Mouse (Mus musculus): ENCODE measurements around the gene Pak6.

Pak6 gene

GRCm38 (mm10) chr2:118662902-118663803, at the start of gene Pak6:
Pak6 (plus strand) TSS chr2:118663303.
- CTCF ChIA-PET: interaction anchor here (0.5 to 2.9 kb wide), 12 partner anchors 11 to 291 kb away, joined by 3 to 14 read pairs (median 7); no protein-coding TSS in a partner anchor
- POLR2A ChIA-PET: interaction anchor here (0.6 to 2.5 kb wide), 24 partner anchors 10 to 313 kb away, joined by 3 to 9 read pairs (median 3); partner anchors contain the start of genes Eif2ak4 (in 1 of the 4) and Srp14 (in 1 of the 4)

GRCm38 (mm10) chr2:118618013-118618412, 45.1 kb upstream of the Pak6 start:
- POLR2A ChIA-PET: interaction anchor here in 2 of 4 experiments (0.6 to 1.6 kb wide), 3 partner anchors 11 to 1316 kb away, joined by 3 to 4 read pairs (median 3); no protein-coding TSS in a partner anchor
- CTCF ChIA-PET: interaction anchor here in 1 of 4 experiments (4.6 kb wide), 1 partner anchor 131 kb away, joined by 22 read pairs; no protein-coding TSS in a partner anchor

- POLR2A ChIA-PET: interaction anchor here in 2 of 4 experiments (0.8 to 3.2 kb wide), 10 partner anchors 8 to 133 kb away, joined by 3 to 19 read pairs (median 4); partner anchors contain the start of genes Bub1b (in 1 of the 2) and Pak6 (in 1 of the 2)
- CTCF ChIA-PET: interaction anchor here in 3 of 4 experiments (1.0 to 4.6 kb wide), 7 partner anchors 18 to 133 kb away, joined by 3 to 22 read pairs (median 6); no protein-coding TSS in a partner anchor
Observed at GRCm38 (mm10) chr2:118620101-118620500, 43.0 kb upstream of the Pak6 start.

DNA sequence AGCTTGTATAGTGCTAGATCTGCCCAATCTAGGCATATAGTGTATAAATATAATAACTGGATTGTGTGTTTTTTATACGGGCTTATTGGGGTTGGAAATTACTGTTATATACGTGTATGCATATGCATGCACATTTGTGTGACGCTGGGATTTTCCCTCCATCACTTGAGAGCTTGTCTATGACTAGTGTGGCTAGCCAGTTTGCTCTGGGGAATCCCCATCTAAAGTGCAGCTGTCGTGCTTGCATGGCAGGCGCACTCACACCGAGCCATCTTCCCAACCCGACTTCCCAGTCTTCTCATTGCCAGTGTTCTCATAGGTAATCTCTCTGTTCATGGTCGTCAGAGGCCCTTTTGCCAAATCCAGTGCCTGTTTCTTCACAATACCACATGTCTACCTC, 42.5 kb upstream of the Pak6 start:
- ChIA-PET CTCF (interaction anchor here in 3 of 4 experiments (0.5 to 4.6 kb wide), 8 partner anchors 17 to 134 kb away, joined by 3 to 22 read pairs (median 5); no protein-coding TSS in a partner anchor), POLR2A (interaction anchor here in 2 of 4 experiments (0.8 to 3.2 kb wide), 9 partner anchors 8 to 134 kb away, joined by 3 to 19 read pairs (median 5); partner anchors contain the start of genes Bub1b (in 1 of the 2) and Pak6 (in 1 of the 2))

DNA sequence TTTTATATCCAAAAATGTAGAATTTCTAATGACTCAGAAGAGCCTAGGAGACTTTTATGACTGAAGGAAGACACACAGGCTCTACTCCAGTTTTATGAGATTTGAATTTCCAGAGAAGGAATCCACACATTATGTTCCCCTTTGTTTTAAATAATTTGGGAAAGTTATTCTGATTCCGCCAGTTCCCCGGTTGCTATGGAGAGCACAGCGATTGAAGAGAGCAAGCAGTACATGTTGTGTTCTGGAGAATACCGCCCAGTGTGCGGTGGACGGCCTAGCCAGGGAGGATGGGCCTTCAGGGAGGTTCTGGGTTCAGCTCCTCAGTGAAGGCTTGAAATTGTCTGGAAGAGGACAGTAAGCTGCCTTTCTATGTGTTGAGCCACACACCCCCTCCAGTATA, 33.8 kb upstream of the Pak6 start:
- ChIA-PET CTCF (no interaction called here), POLR2A (interaction anchor here in 2 of 4 experiments (0.8 to 1.1 kb wide), 3 partner anchors 10 to 13 kb away, joined by 3 to 4 read pairs (median 4); no protein-coding TSS in a partner anchor)

DNA sequence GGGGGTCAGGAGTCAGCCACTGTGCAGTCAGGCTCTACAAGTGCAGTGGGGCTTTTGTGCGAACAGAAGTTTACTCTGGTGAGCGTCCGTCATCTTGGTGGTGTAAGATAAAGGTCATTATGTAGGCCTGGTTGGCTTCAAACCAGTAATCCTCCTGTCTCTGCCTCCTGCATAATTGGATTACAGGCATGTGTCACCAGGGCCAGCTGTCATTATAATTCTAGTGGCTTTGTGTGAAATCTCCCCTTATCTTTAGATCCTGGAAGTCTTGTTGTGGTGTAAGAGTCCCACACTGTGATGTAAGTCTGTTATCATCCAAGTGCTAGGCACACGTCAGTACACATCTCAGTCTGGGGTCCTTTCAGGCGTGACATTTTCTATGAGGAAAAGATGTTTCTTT, 29.7 kb upstream of the Pak6 start:
- ChIA-PET CTCF (no interaction called here), POLR2A (interaction anchor here in 1 of 4 experiments (0.6 to 1.0 kb wide), 2 partner anchors 18 to 145 kb away, joined by 3 read pairs; no protein-coding TSS in a partner anchor)

GRCm38 (mm10) chr2:118637258-118637657, 25.8 kb upstream of the Pak6 start:
- POLR2A ChIA-PET: interaction anchor here (0.6 to 2.0 kb wide), 15 partner anchors 10 to 151 kb away, joined by 3 to 14 read pairs (median 3); no protein-coding TSS in a partner anchor
- CTCF ChIA-PET: interaction anchor here (0.7 to 3.0 kb wide), 44 partner anchors 11 to 547 kb away, joined by 3 to 53 read pairs (median 5); partner anchors contain the start of genes Knstrn (in 1 of the 4), Pak6 (in 1 of the 4) and Plcb2 (in 1 of the 4)

DNA sequence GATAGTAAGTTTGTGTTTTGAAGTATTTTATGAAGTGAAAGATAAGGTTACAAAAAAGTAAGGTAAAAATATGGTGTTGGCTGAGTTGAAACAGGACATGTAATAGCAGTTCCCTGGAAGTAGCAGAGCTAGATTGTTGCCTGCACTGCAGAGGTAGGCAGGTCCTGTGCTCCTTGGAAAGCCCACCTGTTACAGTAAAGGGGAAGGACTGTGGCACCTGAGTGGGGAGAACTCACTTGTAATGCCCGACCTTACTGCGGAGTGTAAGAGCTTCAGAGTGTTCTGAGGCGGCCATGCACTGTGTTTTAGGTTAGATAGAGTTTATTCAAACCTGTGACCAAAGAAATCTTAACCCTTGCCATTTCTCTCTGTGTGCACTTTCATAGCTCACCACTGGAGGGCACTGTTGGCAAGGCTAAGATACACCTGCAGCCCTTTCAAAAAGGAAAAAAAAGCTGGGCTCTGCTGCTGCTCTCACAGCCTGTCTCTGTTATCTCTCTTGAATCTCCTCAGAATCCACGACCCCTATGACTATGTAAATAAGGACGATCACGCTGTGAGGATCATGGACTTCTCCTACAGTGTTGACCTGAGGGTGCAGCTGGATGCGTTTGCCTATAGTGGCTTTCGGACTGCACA, 25.1 kb upstream of the Pak6 start:
- POLR2A ChIA-PET: interaction anchor here (0.7 to 2.0 kb wide), 21 partner anchors 10 to 245 kb away, joined by 3 to 14 read pairs (median 3); partner anchors contain the start of gene Pak6 (in 1 of the 4)
- CTCF ChIA-PET: interaction anchor here (0.5 to 3.0 kb wide), 104 partner anchors 9 to 552 kb away, joined by 3 to 53 read pairs (median 4); partner anchors contain the start of genes Ccdc9b (in 3 of the 4), Plcb2 (in 3 of the 4), Pak6 (in 2 of the 4) and Ankrd63 (in 1 of the 4)

DNA sequence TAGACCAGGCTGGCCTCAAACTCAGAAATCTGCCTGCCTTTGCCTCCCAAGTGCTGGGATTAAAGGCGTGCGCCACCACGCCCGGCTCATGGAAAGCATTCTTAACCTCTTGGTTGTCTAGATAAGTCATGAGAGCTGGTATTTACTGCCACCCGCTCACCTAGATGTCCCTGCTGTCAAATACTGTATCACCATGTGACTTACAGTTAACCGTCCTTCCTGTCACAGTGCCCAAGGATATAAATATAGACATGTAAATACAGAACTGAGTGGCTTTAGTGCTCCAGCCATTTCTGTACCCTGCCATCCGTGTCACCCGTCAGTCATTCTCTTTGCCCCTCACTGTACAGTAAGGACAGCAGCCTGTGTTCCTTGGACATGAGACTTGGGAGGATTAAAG, 24.4 kb upstream of the Pak6 start:
- POLR2A ChIA-PET: interaction anchor here (0.7 to 2.0 kb wide), 18 partner anchors 9 to 245 kb away, joined by 3 to 14 read pairs (median 3); partner anchors contain the start of gene Pak6 (in 1 of the 4)
- CTCF ChIA-PET: interaction anchor here (0.5 to 3.0 kb wide), 96 partner anchors 8 to 551 kb away, joined by 3 to 53 read pairs (median 4); partner anchors contain the start of genes Ccdc9b (in 3 of the 4), Plcb2 (in 3 of the 4), Pak6 (in 2 of the 4) and Ankrd63 (in 1 of the 4)

DNA sequence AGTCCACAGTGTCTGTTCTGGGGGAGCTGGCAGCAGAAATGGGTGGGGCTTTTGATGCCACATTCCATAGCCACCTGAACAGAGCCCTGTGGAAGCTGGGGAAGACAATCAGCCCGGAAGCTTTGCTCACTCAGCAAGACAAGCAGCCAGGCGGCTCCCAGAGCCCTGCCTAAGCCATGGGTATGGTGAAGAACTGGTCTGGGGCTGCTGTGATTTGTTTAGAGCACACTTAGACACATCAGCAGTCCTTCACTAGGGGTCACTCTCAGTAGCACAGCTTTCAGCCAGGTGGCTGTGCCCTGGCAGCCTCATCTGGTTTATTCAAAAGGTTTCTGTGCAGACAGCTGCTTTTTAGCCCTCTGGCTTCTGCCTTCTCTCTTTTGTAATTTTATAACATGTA, 22.0 kb upstream of the Pak6 start:
- ChIA-PET POLR2A (interaction anchor here (0.5 to 3.3 kb wide), 36 partner anchors 9 to 1387 kb away, joined by 3 to 20 read pairs (median 4); partner anchors contain the start of genes Bmf (in 1 of the 4), Ccdc9b (in 1 of the 4), Chst14 (in 1 of the 4) and Pak6 (in 1 of the 4)), CTCF (interaction anchor here (0.5 to 3.8 kb wide), 17 partner anchors 12 to 242 kb away, joined by 3 to 20 read pairs (median 4); partner anchors contain the start of gene Ccdc9b (in 1 of the 4))

- ChIA-PET POLR2A (interaction anchor here in 2 of 4 experiments (0.7 to 3.3 kb wide), 9 partner anchors 10 to 157 kb away, joined by 3 to 20 read pairs (median 6); partner anchors contain the start of gene Pak6 (in 1 of the 2)), CTCF (interaction anchor here in 3 of 4 experiments (1.4 to 3.8 kb wide), 3 partner anchors 16 to 54 kb away, joined by 3 to 20 read pairs (median 11); no protein-coding TSS in a partner anchor)
Observed at GRCm38 (mm10) chr2:118642431-118642830, 20.7 kb upstream of the Pak6 start.

GRCm38 (mm10) chr2:118642942-118643341, 20.2 kb upstream of the Pak6 start:
- ChIA-PET CTCF (interaction anchor here in 1 of 4 experiments (3.8 kb wide), 1 partner anchor 53 kb away, joined by 20 read pairs; no protein-coding TSS in a partner anchor), POLR2A (interaction anchor here in 2 of 4 experiments (0.7 to 2.5 kb wide), 6 partner anchors 10 to 157 kb away, joined by 3 to 13 read pairs (median 6); partner anchors contain the start of gene Pak6 (in 1 of the 2))

DNA sequence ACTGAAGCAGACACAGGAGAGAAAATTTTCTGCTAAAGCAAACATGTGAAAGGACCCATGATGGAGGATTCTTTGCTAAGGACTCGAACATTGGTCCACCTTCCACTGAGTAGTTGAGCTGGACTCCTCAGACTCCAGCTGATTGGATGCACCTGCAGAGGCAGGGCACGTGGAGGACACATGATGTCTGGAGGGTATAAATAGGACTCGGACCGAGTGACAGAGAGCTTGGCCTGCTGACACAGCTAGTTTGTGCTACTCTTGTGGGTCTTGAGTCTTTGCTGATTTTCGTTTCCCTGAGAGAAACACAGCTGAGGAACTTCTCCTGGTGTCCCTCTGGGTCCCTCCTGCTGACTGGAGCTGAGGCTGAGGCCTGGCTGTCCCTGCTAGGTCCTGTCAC, 16.4 kb upstream of the Pak6 start:
- POLR2A ChIA-PET: interaction anchor here in 3 of 4 experiments (0.6 to 1.2 kb wide), 4 partner anchors 14 to 1667 kb away, joined by 3 read pairs; no protein-coding TSS in a partner anchor
- CTCF ChIA-PET: interaction anchor here in 3 of 4 experiments (0.7 to 1.4 kb wide), 4 partner anchors 9 to 54 kb away, joined by 4 to 6 read pairs (median 4); no protein-coding TSS in a partner anchor

DNA sequence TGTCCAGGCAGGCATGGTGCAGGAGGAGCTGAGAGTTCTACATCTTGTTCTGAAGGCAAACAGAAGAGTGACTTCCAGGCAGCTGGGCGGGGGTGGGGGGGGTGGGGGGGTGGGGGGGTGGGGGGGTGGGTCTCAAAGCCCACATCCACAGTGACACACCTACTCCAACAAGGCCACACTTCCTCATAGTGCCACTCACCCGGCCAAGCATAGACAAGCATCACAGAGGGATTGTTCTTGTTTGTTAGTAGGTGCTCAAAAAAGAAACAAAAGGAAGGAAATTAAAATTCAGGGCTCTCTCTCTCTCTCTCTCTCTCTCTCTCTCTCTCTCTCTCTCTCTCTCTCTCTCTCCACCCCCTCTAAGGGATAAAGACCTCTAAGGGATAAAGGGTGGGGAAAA, 12.4 kb upstream of the Pak6 start:
- POLR2A ChIA-PET: interaction anchor here in 3 of 4 experiments (0.7 to 1.5 kb wide), 5 partner anchors 10 to 76 kb away, joined by 3 to 6 read pairs (median 3); partner anchors contain the start of gene Pak6 (in 2 of the 3)
- CTCF ChIA-PET: interaction anchor here in 3 of 4 experiments (0.6 to 1.8 kb wide), 4 partner anchors 13 to 45 kb away, joined by 3 to 8 read pairs (median 6); no protein-coding TSS in a partner anchor

GRCm38 (mm10) chr2:118656688-118657281, 6.3 kb upstream of the Pak6 start:
- POLR2A ChIA-PET: interaction anchor here in 2 of 4 experiments (0.7 to 2.4 kb wide), 7 partner anchors 8 to 24 kb away, joined by 3 to 8 read pairs (median 4); no protein-coding TSS in a partner anchor
- CTCF ChIA-PET: interaction anchor here in 3 of 4 experiments (0.5 to 1.6 kb wide), 8 partner anchors 19 to 170 kb away, joined by 3 to 4 read pairs (median 4); no protein-coding TSS in a partner anchor

DNA sequence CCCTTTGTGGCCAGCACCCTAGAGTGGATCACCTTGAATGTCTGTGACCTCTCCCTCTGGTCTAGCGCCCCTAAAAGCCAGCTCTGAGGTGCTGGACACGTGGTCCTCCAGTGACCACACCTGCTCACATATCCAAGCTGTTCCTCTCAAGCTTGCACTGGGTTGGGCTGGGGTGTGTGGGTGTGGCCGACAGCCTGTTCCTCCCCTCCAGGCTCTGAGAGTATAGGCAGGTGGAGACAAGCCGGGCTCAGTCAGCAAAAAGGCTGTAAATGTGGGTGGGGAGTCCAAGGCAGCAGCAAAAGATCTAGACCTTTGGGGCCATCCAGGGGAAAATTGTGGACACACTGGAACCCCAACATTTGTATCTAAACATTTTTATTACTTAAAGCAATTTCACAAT, 4.6 kb upstream of the Pak6 start:
- ChIA-PET CTCF (interaction anchor here in 3 of 4 experiments (0.6 to 1.7 kb wide), 6 partner anchors 17 to 167 kb away, joined by 3 to 9 read pairs (median 4); no protein-coding TSS in a partner anchor), POLR2A (interaction anchor here in 2 of 4 experiments (1.0 to 2.4 kb wide), 5 partner anchors 15 to 108 kb away, joined by 3 to 8 read pairs (median 5); no protein-coding TSS in a partner anchor)

Data from embryonic stem cell, embryonic (primary cell).